ENCODE assay signal across 10 mouse cellular contexts in genomic region chr7:44277250-44277622, GRCm38 (mm10). TPM values are rescaled to one million over a fixed set of nuclear protein-coding genes. Genes with fewer than 3 reads are reported as not detected.
DNase-seq lines count a peak whose midpoint lies in the region; ATAC-seq and TF ChIP-seq lines count a peak whose summit lies in the region.
"Had no signal": no experiment of that assay in that cellular context is flagged by ENCODE, and none has a peak within 500 bp of the region (broad histone marks: within the 10 kb centered on the region; RNA-seq: fewer than 3 reads in every experiment).

No protein-coding gene starts in this region.

- H3K9me3 ChIP-seq in neural tube, embryonic 15.5 days (replicated peaks) = no peaks in the 10 kb centered on the region
- H3K9me3 ChIP-seq in lung, embryonic 14.5 days (ENCODE audit: low read depth, low read length) = no peaks in the 10 kb centered on the region

- DNase-seq in cerebellum, adult 11 months = peak; percentile 65
- DNase-seq in neural tube, embryonic 10.5 days (ENCODE audit: extremely low spot score, low spot score) = peak; percentile 37
- DNase-seq in embryo, embryonic 10 days (ENCODE audit: low spot score) = peak; percentile 42
- peak; percentile 46 for DNase-seq in lung, embryonic 14.5 days
- DNase-seq in thymus, postnatal 25 days = peak; percentile 25
- DNase-seq in urinary bladder, postnatal 14 days (ENCODE audit: low spot score) = no peak

- H3K9ac ChIP-seq in neural tube, embryonic 15.5 days (replicated peaks) = no peak overlapping the region
- no peak overlapping the region for H3K9ac ChIP-seq in lung, embryonic 14.5 days
- H3K9ac ChIP-seq: limb, embryonic 13.5 days had no signal

- H3K4me2 ChIP-seq in neural tube, embryonic 15.5 days = no peak overlapping the region
- no peak overlapping the region for H3K4me2 ChIP-seq in lung, embryonic 14.5 days
- H3K4me2 ChIP-seq: limb, embryonic 13.5 days had no signal

- H3K27me3 ChIP-seq in neural tube, embryonic 15.5 days (replicated peaks) = peaks cover 10% of the 10 kb centered on the region; the same call in 1 of the 2 replicates
- 0 out of 2 replicates have a peak, but pooled peaks cover 11% of the 10 kb centered on the region for H3K27me3 ChIP-seq in lung, embryonic 14.5 days (ENCODE audit: insufficient read depth, low read length)

- no peaks in the 10 kb centered on the region for H3K4me1 ChIP-seq in neural tube, embryonic 15.5 days
- H3K4me1 ChIP-seq in lung, embryonic 14.5 days (ENCODE audit: insufficient read depth) = no peaks in the 10 kb centered on the region
- H3K4me1 ChIP-seq: limb, embryonic 13.5 days had no signal

- no peak; the same call in 1 of the 2 replicates for ATAC-seq in cerebellum, adult (ENCODE audit: insufficient number of reproducible peaks, low FRiP score, low TSS enrichment)
- ATAC-seq in neural tube, embryonic 15.5 days (ENCODE audit: low FRiP score) = no peak
- no peak for ATAC-seq in lung, embryonic 14.5 days (ENCODE audit: insufficient read depth)

- H3K27ac ChIP-seq in neural tube, embryonic 15.5 days (replicated peaks) = no peak overlapping the region
- H3K27ac ChIP-seq in lung, embryonic 14.5 days (ENCODE audit: low read depth) = no peak overlapping the region
- H3K27ac ChIP-seq: limb, embryonic 13.5 days had no signal

- no peaks in the 10 kb centered on the region for H3K36me3 ChIP-seq in neural tube, embryonic 15.5 days
- no peaks in the 10 kb centered on the region for H3K36me3 ChIP-seq in lung, embryonic 14.5 days (ENCODE audit: insufficient read depth)
- H3K36me3 ChIP-seq: limb, embryonic 13.5 days had no signal

- WGBS in neural tube, embryonic 15.5 days = 41% methylated on average over 2 of the region's 2 CpGs
- 43% methylated on average over 2 of the region's 2 CpGs for WGBS in lung, embryonic 14.5 days

- H3K4me3 ChIP-seq in neural tube, embryonic 15.5 days (replicated peaks) = no peak overlapping the region
- no peak overlapping the region for H3K4me3 ChIP-seq in lung, embryonic 14.5 days (ENCODE audit: low read depth, low read length)
- H3K4me3 ChIP-seq: limb, embryonic 13.5 days had no signal

- peak; percentile 53 for TF ChIP-seq CTCF in lung, embryonic 14.5 days (IDR thresholded peaks at IDR 0.05; ENCODE audit: low read depth)

RNA-seq across cellular contexts. Expression of gene Gm15517, which starts 16.0 kb away (rescaled TPM):
- not detected in 2 replicates for polyA plus RNA-seq in neural tube, embryonic 15.5 days (2015; fragmentation: Nextera tagmentation; extraction: Ambion mirVana)
- polyA plus RNA-seq in lung, embryonic 14.5 days (2014; fragmentation: Nextera tagmentation; extraction: Ambion mirVana) = not detected in 2 replicates

RNA-seq across cellular contexts. Expression of gene Acp4, which starts 20.1 kb away (rescaled TPM):
- 0.11 and 0.15 TPM in 2 replicates for polyA plus RNA-seq in neural tube, embryonic 15.5 days (2015; fragmentation: Nextera tagmentation; extraction: Ambion mirVana)
- 0.11 TPM in 1 of 2 replicates, not detected in the other for polyA plus RNA-seq in lung, embryonic 14.5 days (2014; fragmentation: Nextera tagmentation; extraction: Ambion mirVana)
- polyA plus RNA-seq: gonadal fat pad, adult 2 months had no signal

RNA-seq across cellular contexts. Expression of gene Clec11a, which starts 29.5 kb away (rescaled TPM):
- 4.8 and 5.5 TPM in 2 replicates for polyA plus RNA-seq in neural tube, embryonic 15.5 days (2015; fragmentation: Nextera tagmentation; extraction: Ambion mirVana)
- 1.8 TPM in 2 replicates for polyA plus RNA-seq in lung, embryonic 14.5 days (2014; fragmentation: Nextera tagmentation; extraction: Ambion mirVana)

RNA-seq across cellular contexts. Expression of gene 2410002F23Rik, which starts 30.7 kb away (rescaled TPM):
- 198 and 218 TPM in 2 replicates for polyA plus RNA-seq in neural tube, embryonic 15.5 days (2015; fragmentation: Nextera tagmentation; extraction: Ambion mirVana)
- polyA plus RNA-seq in lung, embryonic 14.5 days (2014; fragmentation: Nextera tagmentation; extraction: Ambion mirVana) = 142 and 146 TPM in 2 replicates

RNA-seq across cellular contexts. Expression of gene 1700028J19Rik, which starts 30.7 kb away (rescaled TPM):
- polyA plus RNA-seq in neural tube, embryonic 15.5 days (2015; fragmentation: Nextera tagmentation; extraction: Ambion mirVana) = 1.3 and 1.5 TPM in 2 replicates
- polyA plus RNA-seq in lung, embryonic 14.5 days (2014; fragmentation: Nextera tagmentation; extraction: Ambion mirVana) = 0.96 and 1.5 TPM in 2 replicates
